Mouse (Mus musculus) B cell, adult 62 days (primary cell): Measurements from ENCODE around the gene Fpr-rs3. TPM values are rescaled to one million over a fixed set of nuclear protein-coding genes. Genes with fewer than 3 reads are reported as not detected.

Source experiments
- total RNA-seq: library from RNA; stranded (reverse); gene quantifications from 4 replicates; pipeline ENCODE4 v1.2.4, GENCODE M21; 2023

The Fpr-rs3 gene
- not detected in 4 replicates for total RNA-seq

GRCm38 (mm10) chr17:20624777-20625176 lies at the start of gene Fpr-rs3:
Gene Fpr-rs3 (minus strand): TSS chr17:20624877.

GRCm38 (mm10) chr17:20596323-20596722 lies 28.4 kb downstream of the Fpr-rs3 start, which contains the start of gene Vmn2r110:
Gene Vmn2r110 (minus strand): TSS chr17:20596423.

Other genes with a start within 250 kb of the Fpr-rs3 start
- not detected in 4 replicates for gene Vmn1r224, start 210.7 kb downstream of the Fpr-rs3 start, total RNA-seq
- 0.09 TPM in 2 of 4 replicates, not detected in the others for gene Vmn2r108, start 143.5 kb downstream of the Fpr-rs3 start, total RNA-seq
- not detected in 4 replicates for gene Vmn1r225, start 126.7 kb downstream of the Fpr-rs3 start, total RNA-seq
- gene Vmn2r109, start 60.1 kb downstream of the Fpr-rs3 start, total RNA-seq = not detected in 4 replicates
- not detected in 4 replicates for gene Vmn2r110, start 28.5 kb downstream of the Fpr-rs3 start, total RNA-seq
- gene Vmn1r226, start 58.0 kb upstream of the Fpr-rs3 start, total RNA-seq = not detected in 4 replicates
- not detected in 4 replicates for gene Vmn1r227, start 105.0 kb upstream of the Fpr-rs3 start, total RNA-seq
- not detected in 4 replicates for gene Vmn1r228, start 161.3 kb upstream of the Fpr-rs3 start, total RNA-seq
- 0.06 TPM in 2 of 4 replicates, not detected in the others for gene Vmn1r229, start 186.7 kb upstream of the Fpr-rs3 start, total RNA-seq
- not detected in 4 replicates for gene Vmn1r230, start 215.6 kb upstream of the Fpr-rs3 start, total RNA-seq